Mouse (Mus musculus) lung, postnatal 14 days (tissue): Measurements from ENCODE around the gene Pla2g16.

Experiments
- DNase-seq: peaks from one replicate; pipeline ENCODE4 v3.0.0; 2021

Pla2g16 gene

DNA sequence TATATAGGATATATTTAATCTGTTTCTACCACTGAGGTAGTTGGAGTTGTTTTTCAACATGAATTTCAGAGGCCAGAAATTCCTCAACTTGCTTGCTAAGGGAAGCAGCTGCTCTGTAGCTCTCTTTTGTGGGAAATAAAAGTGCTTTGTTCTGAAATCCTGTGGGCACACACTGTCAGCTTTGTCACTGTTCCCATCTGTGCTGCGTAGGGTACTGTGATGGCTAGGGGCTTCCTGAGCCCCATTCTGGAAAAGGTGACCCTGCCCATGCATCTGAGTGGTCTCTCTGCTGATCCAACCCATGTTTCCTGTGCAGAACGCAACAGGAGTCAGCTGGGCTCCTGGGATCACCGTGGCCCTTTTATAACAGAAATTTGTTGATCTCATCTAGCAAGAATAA, 9.6 kb downstream of the Pla2g16 start:
- DNase-seq = no peak

- no peak for DNase-seq
These were observed 11.1 kb downstream of the Pla2g16 start for GRCm38 (mm10) chr19:7568364-7568763.

- no peak for DNase-seq
These were observed 12.4 kb downstream of the Pla2g16 start for GRCm38 (mm10) chr19:7569650-7570049.

- DNase-seq = no peak
These were observed 18.9 kb downstream of the Pla2g16 start for GRCm38 (mm10) chr19:7576180-7576579.

DNA sequence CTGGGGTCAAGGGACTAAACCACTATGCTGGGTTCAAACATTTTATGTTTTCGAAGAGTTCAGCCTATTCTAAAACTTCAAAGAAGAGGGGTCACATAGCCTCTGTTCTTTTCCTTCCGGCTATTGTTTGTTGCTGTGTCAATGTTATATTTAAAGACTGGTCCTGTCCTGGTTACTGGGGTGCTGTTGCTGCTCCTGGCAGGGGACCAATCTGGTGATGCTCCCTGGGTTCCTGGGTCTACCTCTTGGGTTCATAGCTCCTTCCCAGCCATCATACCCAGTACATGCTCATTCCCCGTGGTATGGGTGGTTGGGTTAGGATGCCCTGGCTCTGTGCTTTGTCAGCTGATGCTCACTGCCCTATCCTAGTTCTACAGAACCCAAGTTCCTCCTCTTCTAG, 20.5 kb downstream of the Pla2g16 start:
- no peak for DNase-seq

DNA sequence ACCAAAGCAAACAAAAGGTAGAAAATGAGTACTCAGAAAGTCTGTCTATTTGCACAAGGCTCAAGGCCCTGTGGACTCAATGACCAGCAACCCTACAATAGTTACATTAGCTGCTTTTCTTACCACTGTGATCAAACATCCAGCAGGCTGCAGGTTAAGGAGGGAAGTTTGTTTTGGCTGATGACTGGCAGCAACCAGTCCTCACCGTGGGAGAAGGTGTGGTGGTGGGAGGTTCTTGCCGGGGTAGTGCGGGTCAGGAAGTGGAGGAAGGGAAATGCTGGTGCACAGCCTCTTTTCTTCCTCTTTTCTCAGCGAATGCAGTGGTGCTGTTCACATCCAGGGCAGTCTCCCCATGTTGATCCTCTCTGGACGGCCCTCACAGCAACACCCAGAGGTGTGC, 23.8 kb downstream of the Pla2g16 start:
- peak; percentile 10 for DNase-seq

DNA sequence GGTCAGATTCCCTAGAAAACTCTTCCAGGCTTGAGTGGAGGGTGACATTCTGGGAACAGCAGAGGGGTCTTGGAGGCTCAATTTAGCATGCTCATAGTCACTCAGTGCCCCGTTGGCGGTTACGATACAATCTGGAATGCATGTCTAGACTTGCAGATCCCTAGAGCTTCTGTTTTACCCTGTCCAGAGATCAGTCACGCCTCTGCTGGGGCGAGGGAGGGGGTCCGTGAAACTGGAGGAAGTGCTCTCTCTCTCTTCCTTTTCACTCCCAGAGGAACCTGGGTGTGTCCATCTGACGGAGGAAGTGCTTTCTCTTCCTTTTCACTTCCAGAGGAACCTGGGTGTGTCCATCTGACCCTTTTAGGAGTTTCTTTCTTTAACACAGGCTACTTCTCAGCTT, 25.8 kb downstream of the Pla2g16 start:
- no peak for DNase-seq

- no peak for DNase-seq
These were observed 26.3 kb downstream of the Pla2g16 start for GRCm38 (mm10) chr19:7583599-7583998.

GRCm38 (mm10) chr19:7585279-7585678, 28.0 kb downstream of the Pla2g16 start:
- no peak for DNase-seq

DNA sequence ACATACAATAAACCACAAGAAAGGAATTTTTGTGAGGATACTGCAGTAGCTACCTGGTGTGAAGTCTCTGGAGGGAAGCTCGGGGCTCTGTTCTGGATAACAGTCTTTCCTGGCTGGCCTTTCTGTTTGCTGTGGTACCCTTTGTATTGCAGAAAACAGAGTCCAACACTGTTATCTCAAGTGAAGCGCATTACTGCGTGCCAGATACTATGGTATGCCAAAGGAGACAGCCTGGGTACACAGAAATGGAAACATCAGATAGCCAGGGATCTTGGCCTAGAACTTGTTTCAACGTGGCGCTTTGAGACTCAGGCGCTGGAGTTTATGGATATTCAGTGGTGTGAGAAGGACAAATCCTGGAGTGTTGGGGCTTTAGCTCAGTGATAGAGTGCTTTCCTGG, 28.5 kb downstream of the Pla2g16 start:
- DNase-seq = no peak

- DNase-seq = no peak
These were observed 33.5 kb downstream of the Pla2g16 start for GRCm38 (mm10) chr19:7590795-7591194.

- peak; percentile 17 for DNase-seq
These were observed 34.8 kb downstream of the Pla2g16 start for GRCm38 (mm10) chr19:7592018-7592417.

GRCm38 (mm10) chr19:7595534-7595933, 38.3 kb downstream of the Pla2g16 start:
- DNase-seq = peak; percentile 52

DNA sequence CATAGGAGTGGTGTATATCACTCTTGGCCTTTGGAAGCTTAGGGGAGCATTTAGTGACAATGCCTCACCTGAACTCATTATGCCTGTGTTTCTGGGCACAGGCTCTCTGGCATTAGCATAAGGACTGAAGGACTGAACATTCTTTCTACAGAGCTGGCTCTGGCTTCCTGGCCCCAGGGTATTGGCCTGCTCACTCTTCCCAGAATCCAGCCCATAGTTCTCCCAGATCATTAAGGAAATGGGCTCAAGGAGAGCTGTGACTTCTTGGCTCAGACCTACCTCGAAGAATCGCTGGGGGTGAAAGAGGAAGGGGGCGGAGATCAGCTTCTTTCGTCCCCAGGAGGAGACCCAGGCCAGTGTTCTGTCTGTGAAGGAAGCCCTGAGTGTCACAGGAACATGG, 41.2 kb downstream of the Pla2g16 start:
- no peak for DNase-seq

DNA sequence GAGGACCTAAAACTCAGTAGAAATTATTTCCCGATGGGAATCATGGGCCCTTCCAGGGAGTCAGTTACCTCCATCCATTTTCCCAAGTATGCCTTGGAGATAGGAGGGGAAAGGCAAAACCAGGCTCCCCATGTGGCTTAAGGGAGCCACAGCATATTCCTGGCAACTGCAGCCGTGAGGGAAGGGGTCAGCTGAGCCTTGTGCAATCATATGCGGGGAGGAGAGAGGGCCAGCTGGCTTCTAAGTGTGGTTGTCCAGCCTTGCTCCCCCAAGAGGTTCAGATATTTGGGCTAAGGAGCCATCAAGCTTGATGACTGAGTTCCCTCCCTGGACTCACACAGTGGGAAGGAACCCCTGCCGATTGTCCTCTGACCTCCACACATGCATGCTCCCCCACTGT, 44.3 kb downstream of the Pla2g16 start:
- DNase-seq = no peak

- DNase-seq = no peak
These were observed 46.8 kb downstream of the Pla2g16 start for GRCm38 (mm10) chr19:7604107-7604506.

DNA sequence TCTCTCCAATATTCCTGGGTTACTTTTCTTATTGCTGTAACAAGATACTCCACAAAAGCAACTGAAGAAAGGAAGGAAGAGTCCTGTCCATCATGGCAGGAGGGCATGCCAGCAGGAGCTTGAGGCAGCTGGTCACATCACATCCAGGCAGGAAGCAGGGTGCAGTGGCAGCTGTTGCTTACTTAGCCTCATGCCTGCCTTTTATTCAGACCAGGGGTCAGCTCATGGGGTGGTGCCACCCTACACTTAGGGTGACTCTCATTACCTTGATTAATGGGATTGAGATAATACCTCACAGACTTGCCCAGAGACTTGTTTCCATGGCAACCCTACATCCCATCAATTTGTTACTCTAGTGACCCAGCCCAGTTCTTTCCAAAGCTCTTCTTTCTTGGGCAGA, 47.8 kb downstream of the Pla2g16 start:
- DNase-seq = no peak

DNA sequence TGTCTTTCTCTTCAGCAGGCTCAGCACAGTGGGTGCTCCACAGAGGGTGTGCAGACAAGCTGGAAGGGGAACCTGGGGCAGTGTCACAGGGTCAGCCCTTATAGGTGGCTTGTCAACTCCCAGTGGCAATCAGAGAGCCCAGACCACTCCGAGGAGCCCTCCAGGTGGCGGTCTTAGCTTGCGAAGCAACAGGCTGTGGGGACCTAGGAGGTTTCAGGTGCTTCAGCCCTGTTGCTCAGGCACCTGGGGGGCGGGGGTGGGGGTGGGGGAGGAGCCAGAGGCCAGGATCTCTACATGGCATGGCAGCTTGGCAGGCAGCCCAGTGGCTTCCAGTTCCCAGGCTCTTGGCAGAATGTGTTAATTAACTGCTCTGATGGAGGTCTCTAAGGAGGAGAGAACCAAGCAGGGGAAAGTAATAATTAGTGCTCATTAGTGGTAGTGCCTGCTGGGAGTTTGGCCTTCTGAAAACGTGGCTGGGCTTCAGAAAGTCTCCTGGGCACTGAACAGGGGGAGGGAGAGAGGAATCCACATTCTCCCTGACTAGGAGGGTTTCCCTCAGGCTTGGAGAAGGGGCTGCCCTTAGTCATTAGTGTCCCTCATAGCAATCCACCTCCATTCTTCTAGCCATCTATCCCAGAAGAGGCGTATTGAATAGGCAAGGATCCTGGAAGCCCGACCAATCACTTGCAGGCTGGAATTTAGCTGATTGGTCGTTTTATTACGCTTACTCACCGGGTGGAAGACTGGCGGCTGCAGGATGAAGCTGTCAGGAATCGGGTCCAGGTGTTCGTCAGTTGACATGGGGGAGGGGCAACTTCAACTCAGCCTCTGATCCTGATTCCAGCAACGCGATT, 48.9 kb downstream of the Pla2g16 start:
- peak; percentile 50 for DNase-seq

GRCm38 (mm10) chr19:7606801-7607689, 49.8 kb downstream of the Pla2g16 start, which contains the start of gene Lgals12:
Gene Lgals12, minus strand, starts transcription at chr19:7607193.
- peak; percentile 20 for DNase-seq

GRCm38 (mm10) chr19:7607690-7608201, 50.5 kb downstream of the Pla2g16 start:
- no peak for DNase-seq

DNA sequence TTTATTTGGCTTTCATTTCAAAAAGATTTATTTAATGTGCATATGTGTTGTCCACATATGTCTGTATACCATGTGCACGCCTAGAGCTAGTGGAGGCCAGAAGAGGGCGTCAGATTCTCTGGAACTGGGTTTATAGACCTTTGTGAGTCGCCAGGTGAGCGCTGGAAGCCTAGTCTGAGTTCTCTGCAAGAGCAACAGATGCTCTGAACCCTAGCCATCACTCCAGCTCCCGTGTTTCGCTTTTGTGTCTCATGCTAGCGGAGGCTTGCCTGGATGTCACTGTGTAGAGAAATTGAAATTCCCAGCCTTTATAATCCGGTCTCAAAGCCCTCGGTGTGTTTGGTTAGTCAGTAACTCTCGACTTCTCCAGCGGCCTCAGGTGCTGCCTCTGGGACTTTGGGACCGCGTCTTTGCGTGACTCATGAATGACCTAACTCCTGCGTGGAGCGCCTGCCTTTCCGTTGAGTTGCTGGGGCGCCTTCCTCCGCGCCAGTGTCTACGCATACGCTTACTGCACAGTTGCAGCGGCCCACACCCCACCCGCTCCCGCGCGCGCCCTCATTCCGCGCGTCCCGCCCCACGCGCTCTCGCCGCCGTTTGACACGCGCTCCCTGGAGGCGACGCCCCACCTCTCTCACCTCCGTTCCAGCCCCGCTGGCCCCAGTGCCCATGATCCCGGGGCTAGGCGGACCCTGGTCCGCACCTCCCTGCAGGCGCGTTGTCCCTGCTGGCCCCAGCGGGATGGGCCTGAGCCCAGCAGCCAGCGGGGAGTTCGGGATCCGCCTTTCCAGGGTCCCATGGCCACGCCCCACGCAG, 54.9 kb downstream of the Pla2g16 start, which contains the start of gene Hrasls5:
Gene Hrasls5 (plus strand): TSS at position 600 of the 816 bp plus-strand sequence.
- no peak for DNase-seq

GRCm38 (mm10) chr19:7613151-7613550, 55.9 kb downstream of the Pla2g16 start:
- DNase-seq = no peak
